9 mouse cellular contexts compared by ENCODE assay signal in genomic region chr11:84497944-84498343, GRCm38 (mm10). TPM values are rescaled to one million over a fixed set of nuclear protein-coding genes. Genes with fewer than 3 reads are reported as not detected.
A peak's percentile ranks its signal among the peaks of the same experiment; 100 is the strongest.
DNase-seq lines count a peak whose midpoint lies in the region; ATAC-seq lines count a peak whose summit lies in the region.
"Had no signal": no experiment of that assay in that cellular context is flagged by ENCODE, and none has a peak within 500 bp of the region (broad histone marks: within the 10 kb centered on the region; RNA-seq: fewer than 3 reads in every experiment).

No protein-coding gene starts in this region.

- peak; percentile 16 for DNase-seq in cerebellum, adult 11 months
- DNase-seq in kidney, postnatal 25 days = peak; percentile 37 to 38
- DNase-seq in kidney, postnatal 14 days = no peak
- DNase-seq in 416B (ENCODE audit: low read depth) = peak; percentile 39
- DNase-seq in cerebellum, adult 9-10 months = peak; percentile 51
- no peak for DNase-seq in urinary bladder, adult 18-20 months (ENCODE audit: low spot score in 2 of 2)
- DNase-seq in adrenal gland, adult 18-20 months (ENCODE audit: low spot score in 2 of 2) = no peak

- ATAC-seq in cerebellum, adult (ENCODE audit: insufficient number of reproducible peaks, low FRiP score, low TSS enrichment) = no peak
- ATAC-seq: liver, embryonic 12.5 days had no signal

RNA-seq across cellular contexts. Expression of gene Aatf, which starts 15.4 kb away (rescaled TPM):
- 10 to 100 TPM; 19.8 to 21.6 TPM for total RNA-seq in adrenal gland, adult 18-20 months (2021)

RNA-seq across cellular contexts. Expression of gene Lhx1, which starts 27.4 kb away (rescaled TPM):
- total RNA-seq in adrenal gland, adult 18-20 months (2021) = not detected

Comparison
In these comparisons a context has a peak if more than half of its experiments do, and no peak if none do; other contexts are left out.
1. DNase-seq: peak in cerebellum, adult 11 months (single experiment), kidney, postnatal 25 days (2 of 2), 416B (single experiment) and cerebellum, adult 9-10 months (single experiment); none in kidney, postnatal 14 days (single experiment), urinary bladder, adult 18-20 months (0 of 2) and adrenal gland, adult 18-20 months (0 of 2).